Mouse (Mus musculus) heart, adult 2 months (tissue): Measurements from ENCODE around the gene Gm30302. TPM values are rescaled to one million over a fixed set of nuclear protein-coding genes. Genes with fewer than 3 reads are reported as not detected.

Experiments
- DNase-seq, 2 experiments: peaks; one replicate each; pipeline ENCODE4 v3.0.0; 2021
- H3K27ac ChIP-seq: fragments of 200-600 bp; 2 replicates; pipeline ENCODE4 v1.8.1; 2022
- H3K27me3 ChIP-seq: fragments of 200-500 bp; 2 replicates; pipeline ENCODE4 v1.6.1; 2012; ENCODE audit warnings: mild to moderate bottlenecking, low read length, inconsistent platforms, mixed read lengths; ENCODE audit not compliant: control insufficient read depth, insufficient read depth
- H3K36me3 ChIP-seq: fragments of 200-500 bp; 2 replicates; pipeline ENCODE4 v1.6.1; 2012; ENCODE audit warnings: low read length, inconsistent platforms; ENCODE audit not compliant: control insufficient read depth, insufficient read depth
- H3K4me1 ChIP-seq: fragments of 200-500 bp; 2 replicates; pipeline ENCODE4 v1.6.1; 2011; ENCODE audit warnings: low read length; ENCODE audit not compliant: control insufficient read depth, insufficient read depth
- H3K4me3 ChIP-seq: fragments of 200-600 bp; 2 replicates; pipeline ENCODE4 v1.8.1; 2022
- H3K79me2 ChIP-seq: fragments of 200-500 bp; replicated peaks from 2 replicates; pipeline ENCODE4 v1.6.1; 2012; ENCODE audit warnings: mild to moderate bottlenecking, inconsistent platforms, low read length, moderate library complexity, mixed read lengths; ENCODE audit not compliant: control insufficient read depth, insufficient read depth
- H3K9ac ChIP-seq: fragments of 200-500 bp; 2 replicates; pipeline ENCODE4 v1.6.1; 2012; ENCODE audit warnings: low read depth, mild to moderate bottlenecking, control low read depth, inconsistent platforms, low read length, mixed read lengths
- CTCF ChIP-seq: fragments of 200-600 bp; IDR thresholded peaks from 2 replicates; pipeline ENCODE4 v1.8.1; 2022; ENCODE audit warnings: antibody characterized with exemption, mild to moderate bottlenecking, moderate library complexity
- EP300 ChIP-seq: fragments of 200-500 bp; IDR thresholded peaks from 2 replicates; pipeline ENCODE4 v1.6.1; 2011; ENCODE audit warnings: low read depth, low read length, control low read depth; ENCODE audit not compliant: insufficient read depth
- POLR2A ChIP-seq: fragments of 200-500 bp; IDR thresholded peaks from 2 replicates; pipeline ENCODE4 v1.6.1; 2011; ENCODE audit warnings: mild to moderate bottlenecking, low read depth, low read length, control low read depth; ENCODE audit not compliant: insufficient read depth
- whole genome bisulfite sequencing: fragments of 180-500 bp; shearing (Covaris S2); methylation state at CpG from one replicate; pipeline ENCODE4 v1.1.7; 2018; 5-methylcytosine and 5-hydroxymethylcytosine counted together
- intact Hi-C: fragments of 180-260 bp; cut with DNase I; formaldehyde crosslinking; loops from one replicate; pipeline ENCODE4 v1.15.1; 2025
- long read RNA-seq: library from polyadenylated mRNA; stranded (forward); transcript quantifications from one replicate; pipeline ENCODE4 v2.0.0, GENCODE M21; 2021
- polyA plus RNA-seq: library from polyadenylated mRNA; depleted of rRNA; stranded (reverse); fragments of >200 nt; gene quantifications from 2 replicates; pipeline ENCODE4 v1.2.3, GENCODE M21; 2012; rRNA removed
- total RNA-seq, 2 experiments: library from RNA; stranded (reverse); gene quantifications; 2 replicates each; pipeline ENCODE4 v1.2.3; 2021

Gene Gm30302
- total RNA-seq (under 1 TPM; 0.10 to 0.32 TPM), polyA plus RNA-seq (0.18 and 0.25 TPM in 2 replicates)
- long read RNA-seq: 0 reads

DNA sequence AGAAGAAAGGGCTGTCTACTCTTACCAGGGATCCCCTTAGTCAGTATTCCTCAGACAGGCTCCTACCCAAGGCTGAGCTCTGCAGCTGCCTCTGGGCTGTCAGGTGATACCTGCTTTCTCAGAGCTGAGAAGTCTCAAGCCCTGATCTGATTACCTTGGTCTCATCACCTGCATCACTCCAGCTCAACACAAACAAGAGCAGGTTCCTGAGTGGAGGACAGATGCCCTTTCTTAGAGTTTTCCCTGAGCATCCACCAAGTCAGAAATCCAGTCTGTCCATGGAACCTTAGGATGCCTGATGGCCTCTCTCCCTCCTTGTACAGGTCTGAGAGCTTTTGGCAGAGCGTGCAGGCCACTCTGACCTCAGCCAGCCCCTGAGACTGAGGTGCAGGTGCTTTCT is at the start of gene Gm30302:
Gene Gm30302 (minus strand): TSS at position 101 of the 400 bp plus-strand sequence.
- H3K4me1 ChIP-seq: no peaks in the 10 kb centered on the region
- no peak within 1 kb of the TSS for H3K4me3 ChIP-seq
- no peak within 1 kb of the TSS for H3K27ac ChIP-seq
- DNase-seq: no peak
- intact Hi-C loops: no loop called here
- no peaks in the 10 kb centered on the region for H3K79me2 ChIP-seq
- H3K9ac ChIP-seq: no peak within 1 kb of the TSS
- 78% methylated on average over 1 of the region's 1 CpGs for WGBS
- TF ChIP-seq EP300 (no peak), POLR2A (no peak)
- H3K36me3 ChIP-seq: no peaks in the 10 kb centered on the region
- no peaks in the 10 kb centered on the region for H3K27me3 ChIP-seq

DNA sequence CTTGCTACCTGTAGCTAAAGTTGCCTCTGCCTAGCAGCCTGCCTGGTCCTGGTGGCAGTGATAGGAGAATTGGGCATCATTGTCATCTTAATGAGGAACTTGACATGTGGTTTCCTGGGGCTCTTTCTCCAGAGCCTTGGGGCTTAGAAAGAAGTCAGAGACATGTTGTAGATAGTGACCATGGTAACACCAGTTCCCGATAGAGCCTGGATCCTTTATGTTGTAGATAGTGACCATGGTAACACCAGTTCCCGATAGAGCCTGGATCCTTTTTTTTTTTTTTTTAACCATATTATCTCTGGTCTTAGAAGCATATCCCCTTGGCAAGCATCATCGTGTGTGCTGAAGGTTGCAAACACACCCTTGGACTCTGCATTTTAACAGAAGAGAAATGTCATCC is 48.0 kb upstream of the Gm30302 start:
- Histone ChIP-seq H3K9ac (no peak overlapping the region), H3K79me2 (no peaks in the 10 kb centered on the region), H3K4me1 (no peaks in the 10 kb centered on the region), H3K4me3 (no peak overlapping the region), H3K27me3 (no peaks in the 10 kb centered on the region), H3K36me3 (no peaks in the 10 kb centered on the region), H3K27ac (no peak overlapping the region)
- no peak for DNase-seq
- WGBS: 14% methylated on average over 3 of the region's 3 CpGs
- intact Hi-C loops: no loop called here
- TF ChIP-seq POLR2A (no peak), EP300 (no peak), CTCF (no peak)

DNA sequence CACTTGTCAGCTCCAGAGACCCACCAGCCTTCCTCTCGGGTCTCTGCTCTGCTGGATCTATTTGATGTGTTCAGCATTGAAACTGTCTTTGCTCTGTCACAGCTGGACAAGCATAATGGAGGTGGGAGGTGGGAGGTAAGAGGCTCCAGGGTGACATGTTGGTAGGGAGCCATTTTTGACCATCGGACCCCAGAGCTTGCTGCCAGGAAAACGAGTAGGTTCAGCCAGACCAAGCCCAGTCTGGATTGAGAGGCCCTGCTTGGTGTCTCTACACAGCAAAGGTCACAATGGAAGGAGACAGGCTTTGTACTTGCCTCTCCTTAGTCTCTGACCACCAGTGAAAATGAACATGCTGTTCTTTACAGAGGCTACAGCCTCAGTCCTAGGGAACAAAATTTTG is 47.3 kb upstream of the Gm30302 start:
- H3K27ac ChIP-seq: no peak overlapping the region
- no peaks in the 10 kb centered on the region for H3K36me3 ChIP-seq
- H3K79me2 ChIP-seq: no peaks in the 10 kb centered on the region
- no peaks in the 10 kb centered on the region for H3K27me3 ChIP-seq
- intact Hi-C loops: no loop called here
- TF ChIP-seq EP300: no peak
- no peak for TF ChIP-seq CTCF
- no peak for TF ChIP-seq POLR2A
- H3K4me1 ChIP-seq: no peaks in the 10 kb centered on the region
- H3K4me3 ChIP-seq: no peak overlapping the region
- no peak overlapping the region for H3K9ac ChIP-seq
- WGBS: 71% methylated on average over 3 of the region's 3 CpGs
- no peak for DNase-seq

DNA sequence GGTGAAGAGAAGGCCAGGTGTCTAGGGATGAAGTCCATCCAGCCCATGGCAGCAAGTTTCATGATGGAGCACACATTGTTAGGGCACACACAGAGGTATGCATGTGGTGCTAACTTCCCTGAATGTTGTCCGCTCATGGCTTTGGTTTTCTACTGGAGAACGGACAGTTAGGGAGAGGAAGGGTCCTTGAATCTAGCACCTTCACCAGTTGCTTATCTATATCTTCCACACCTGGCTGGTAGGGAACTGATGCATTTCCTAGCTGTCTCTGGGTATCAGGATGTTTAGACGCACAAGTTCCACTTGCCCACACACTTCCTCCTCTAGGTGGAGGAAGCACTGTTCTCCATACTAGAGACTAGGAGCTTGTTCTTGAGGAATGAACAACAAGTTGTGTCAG is 46.9 kb upstream of the Gm30302 start:
- no peak for TF ChIP-seq CTCF
- TF ChIP-seq EP300: no peak
- no peak for TF ChIP-seq POLR2A
- Histone ChIP-seq H3K4me1 (no peaks in the 10 kb centered on the region), H3K9ac (no peak overlapping the region), H3K4me3 (no peak overlapping the region), H3K79me2 (no peaks in the 10 kb centered on the region), H3K36me3 (no peaks in the 10 kb centered on the region), H3K27me3 (no peaks in the 10 kb centered on the region), H3K27ac (no peak overlapping the region)
- intact Hi-C loops: no loop called here
- DNase-seq: no peak
- 80% methylated on average over 3 of the region's 3 CpGs for WGBS

DNA sequence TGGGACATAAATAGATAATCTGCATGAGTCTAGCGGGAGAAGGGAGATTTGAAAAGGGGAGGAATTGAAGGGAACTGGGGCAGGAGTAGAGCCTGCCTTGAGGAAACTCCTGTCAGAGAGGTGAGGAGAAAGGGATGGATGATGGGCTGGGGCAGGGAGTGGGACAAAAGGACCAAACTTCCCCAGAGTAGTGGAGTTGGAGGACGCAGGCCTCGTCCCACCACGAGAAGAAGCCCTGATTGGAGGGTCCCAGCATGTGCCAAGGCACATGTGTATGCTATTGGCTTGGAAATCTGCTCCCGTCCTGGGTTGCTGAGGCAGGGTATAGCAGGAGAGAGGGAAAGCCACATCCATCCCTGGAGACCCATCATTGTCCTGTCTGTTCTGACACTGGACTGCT is 45.3 kb upstream of the Gm30302 start:
- H3K36me3 ChIP-seq: no peaks in the 10 kb centered on the region
- no peaks in the 10 kb centered on the region for H3K4me1 ChIP-seq
- H3K79me2 ChIP-seq: no peaks in the 10 kb centered on the region
- intact Hi-C loops: no loop called here
- no peaks in the 10 kb centered on the region for H3K27me3 ChIP-seq
- H3K9ac ChIP-seq: no peak overlapping the region
- no peak overlapping the region for H3K27ac ChIP-seq
- no peak for TF ChIP-seq POLR2A
- no peak for TF ChIP-seq CTCF
- no peak for TF ChIP-seq EP300
- WGBS: 72% methylated on average over 5 of the region's 5 CpGs
- no peak for DNase-seq
- H3K4me3 ChIP-seq: no peak overlapping the region

DNA sequence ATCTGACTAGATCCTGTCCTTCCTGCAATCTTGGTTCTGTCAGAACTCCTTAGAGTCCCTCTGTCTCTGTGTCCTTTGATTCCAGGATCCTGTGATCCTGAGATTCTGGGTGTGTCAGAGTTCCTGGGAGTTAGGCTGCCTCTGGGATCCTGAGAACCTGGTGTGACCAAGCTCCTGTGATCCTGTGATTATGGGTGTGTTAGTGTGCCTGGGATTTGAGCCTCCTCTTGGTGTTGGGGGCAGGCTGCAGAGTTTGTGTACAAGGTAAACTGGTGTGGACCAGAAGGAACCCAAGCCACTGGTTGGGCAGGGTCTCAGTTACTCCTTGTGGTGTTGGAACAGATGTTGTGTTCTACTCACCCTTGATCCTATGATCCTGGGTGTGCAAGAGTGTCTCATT is 42.4 kb upstream of the Gm30302 start:
- DNase-seq: no peak
- no peak for TF ChIP-seq EP300
- Histone ChIP-seq H3K79me2 (no peaks in the 10 kb centered on the region), H3K27ac (no peak overlapping the region), H3K27me3 (no peaks in the 10 kb centered on the region), H3K36me3 (no peaks in the 10 kb centered on the region), H3K9ac (no peak overlapping the region), H3K4me3 (no peak overlapping the region), H3K4me1 (no peaks in the 10 kb centered on the region)
- intact Hi-C loops: no loop called here

DNA sequence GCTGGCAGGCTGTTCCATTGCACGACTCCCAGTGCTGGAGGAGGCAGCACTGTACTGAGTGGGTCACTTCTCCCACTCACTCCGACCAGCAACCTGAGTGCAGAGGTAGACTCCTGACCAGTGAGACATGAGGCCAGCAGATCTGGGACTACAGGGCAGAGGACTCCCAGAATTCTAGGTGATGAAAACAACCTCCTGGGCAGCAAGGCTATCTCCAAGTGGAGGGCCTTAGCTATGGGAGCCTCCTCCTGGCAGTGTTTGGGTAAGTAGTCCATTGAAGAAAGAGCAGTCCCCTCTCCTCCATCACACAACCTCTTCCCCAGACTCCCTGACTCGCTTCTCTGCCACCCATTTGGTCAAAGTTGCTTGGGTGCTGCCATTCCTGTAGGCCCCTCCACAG is 31.6 kb upstream of the Gm30302 start:
- intact Hi-C loops: no loop called here
- no peak overlapping the region for H3K27ac ChIP-seq
- 74% methylated on average over 3 of the region's 3 CpGs for WGBS

More for the DNA sequence above, 31.6 kb upstream of the Gm30302 start:
- Histone ChIP-seq H3K27me3 (no peaks in the 10 kb centered on the region), H3K4me3 (no peak overlapping the region), H3K9ac (no peak overlapping the region), H3K36me3 (no peaks in the 10 kb centered on the region), H3K79me2 (no peaks in the 10 kb centered on the region), H3K4me1 (no peaks in the 10 kb centered on the region)
- no peak for TF ChIP-seq EP300
- TF ChIP-seq CTCF: no peak
- no peak for DNase-seq
